In genomic region chr8:115745648-115746047, GRCm38 (mm10) we compare ENCODE assay signal across 14 mouse cellular contexts.
"Had no signal": no experiment of that assay in that cellular context is flagged by ENCODE, and none has a peak within 500 bp of the region (broad histone marks: within the 10 kb centered on the region; RNA-seq: fewer than 3 reads in every experiment).

No protein-coding gene starts in this region.

- H3K4me1 ChIP-seq: limb, embryonic 12.5 days; lung, embryonic 15.5 days; megakaryocyte, embryonic 14.5 days; stomach, embryonic 15.5 days had no signal

- DNase-seq: kidney, postnatal 25 days; layer of hippocampus, adult 9-11 months; layer of hippocampus, postnatal 36 days; lung, postnatal 14 days; right cerebral cortex, postnatal 14 days; thymus, postnatal 4 days had no signal

- H3K27me3 ChIP-seq: limb, embryonic 12.5 days; lung, embryonic 15.5 days; megakaryocyte, embryonic 14.5 days; stomach, embryonic 15.5 days had no signal

- H3K4me3 ChIP-seq: limb, embryonic 12.5 days; lung, embryonic 15.5 days; megakaryocyte, embryonic 14.5 days; stomach, embryonic 15.5 days had no signal

- H3K27ac ChIP-seq: limb, embryonic 12.5 days; lung, embryonic 15.5 days; macrophage; stomach, embryonic 15.5 days had no signal

- H3K4me2 ChIP-seq: limb, embryonic 12.5 days; liver, embryonic 11.5 days; lung, embryonic 15.5 days; midbrain, embryonic 11.5 days; stomach, embryonic 15.5 days had no signal

- H3K9me3 ChIP-seq: lung, embryonic 15.5 days; stomach, embryonic 15.5 days had no signal

- H3K36me3 ChIP-seq: limb, embryonic 12.5 days; lung, embryonic 15.5 days; stomach, embryonic 15.5 days had no signal

- H3K9ac ChIP-seq: limb, embryonic 12.5 days; lung, embryonic 15.5 days; stomach, embryonic 15.5 days had no signal

- ATAC-seq: midbrain, embryonic 16.5 days had no signal
